Mouse (Mus musculus) pancreas, adult 10 weeks (tissue): ENCODE results near the gene Upk3b. TPM values are rescaled to one million over a fixed set of nuclear protein-coding genes. Genes with fewer than 3 reads are reported as not detected.

Source experiments
- polyA plus RNA-seq: library from polyadenylated mRNA; stranded (reverse); fragments of 350-450 nt; fragmentation: Illumina TruSeq; extraction: RNeasy Lipid Tissue Mini Kit (QIAGEN cat#74804); gene quantifications from one replicate; pipeline ENCODE4 v1.2.3, GENCODE M21; 2015; ENCODE audit warnings: low read depth, low replicate concordance; ENCODE audit not compliant: insufficient read depth

The Upk3b gene
- 40.8 TPM for polyA plus RNA-seq

DNA sequence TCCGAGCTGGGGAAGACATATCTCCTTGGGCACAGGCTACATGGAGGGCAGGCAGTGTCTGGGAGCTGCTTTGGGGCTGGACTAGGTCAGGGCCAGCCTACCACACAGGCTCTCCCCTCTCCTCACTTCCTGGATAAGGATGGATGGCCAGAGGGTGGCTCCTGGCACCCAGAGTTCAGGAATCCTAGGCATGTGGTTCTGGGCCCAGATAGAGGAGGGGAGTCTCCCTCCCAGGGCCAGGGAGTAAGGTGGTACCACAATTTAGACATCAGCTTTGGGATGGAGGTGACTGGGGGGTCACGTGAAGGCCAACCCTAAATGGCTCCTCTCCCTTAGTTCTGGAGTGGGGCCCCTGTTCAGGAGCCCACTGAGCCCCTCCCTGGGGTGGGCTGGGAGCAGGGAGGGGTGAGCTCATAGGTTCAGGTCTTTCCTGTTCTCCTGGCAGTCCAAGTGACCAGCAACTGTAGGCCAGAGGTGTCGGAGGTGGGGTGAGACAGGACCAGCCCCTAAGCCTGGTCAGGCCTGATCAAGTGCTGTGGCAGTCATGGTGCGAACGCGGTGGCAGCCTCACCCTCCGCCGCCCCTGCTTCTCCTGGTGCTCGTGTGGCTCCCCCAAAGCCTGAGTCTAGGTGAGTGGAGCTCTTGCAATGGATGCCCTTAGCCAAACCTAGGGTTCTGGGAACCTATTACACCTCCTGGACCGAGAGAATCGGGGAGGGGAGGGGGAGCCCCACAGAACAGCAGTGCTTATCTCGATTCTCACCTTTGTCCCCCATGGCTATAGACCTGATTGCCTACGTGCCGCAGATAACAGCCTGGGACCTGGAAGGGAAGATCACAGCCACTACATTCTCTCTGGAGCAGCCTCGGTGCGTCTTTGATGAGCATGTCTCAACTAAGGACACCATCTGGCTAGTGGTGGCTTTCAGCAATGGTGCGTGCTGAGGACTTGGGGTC is at the start of gene Upk3b:
Gene Upk3b, plus strand, starts transcription at position 239 of the 957 bp plus-strand sequence.

DNA sequence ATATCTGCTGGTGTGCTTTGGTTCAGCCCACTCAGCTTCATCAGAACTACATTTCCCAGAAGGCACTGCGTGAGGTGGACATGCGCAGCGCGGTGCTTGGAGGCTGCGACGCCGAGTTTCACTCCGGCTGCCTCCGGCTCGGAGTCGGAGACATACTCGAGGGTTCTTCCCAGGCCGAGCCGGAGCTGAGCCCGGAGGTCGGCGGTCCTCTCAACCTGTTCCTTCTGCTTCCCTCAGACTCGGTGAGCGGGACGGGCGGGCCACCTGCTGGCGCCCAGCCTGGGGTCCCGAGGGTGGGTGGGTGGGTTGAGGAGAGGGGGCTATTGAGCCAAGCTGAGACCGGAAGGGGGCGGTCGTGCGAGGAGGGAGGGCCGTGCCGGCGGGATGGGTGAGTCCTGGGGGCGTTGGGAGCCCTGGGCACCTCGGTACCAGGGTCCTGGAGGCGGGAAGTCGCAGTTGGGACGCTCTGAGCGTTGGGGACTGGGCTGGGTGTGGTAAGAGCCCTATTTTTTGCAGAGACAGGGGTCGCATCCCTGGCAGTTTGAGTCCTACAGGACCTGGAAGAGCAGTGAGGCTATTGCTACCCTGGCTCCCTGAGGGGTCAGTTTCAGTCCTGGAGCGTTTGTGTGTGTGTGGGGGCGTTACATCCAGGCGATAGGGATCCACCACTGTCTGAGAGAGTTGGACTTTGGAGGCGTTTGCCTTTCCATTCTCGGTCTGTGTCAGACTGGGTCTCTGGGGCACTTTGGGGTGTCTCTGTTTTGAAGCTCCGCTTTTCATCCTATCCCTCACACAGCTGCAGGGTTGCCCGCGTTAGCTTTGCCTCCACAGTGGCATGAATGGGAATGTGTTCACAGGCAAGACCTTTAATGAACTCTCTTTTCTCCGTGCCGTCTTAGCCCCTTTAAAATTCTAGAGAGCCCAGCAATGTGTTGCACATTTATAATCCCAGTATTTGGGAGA is 43.3 kb upstream of the Upk3b start, which contains the start of gene Dtx2:
Gene Dtx2, plus strand, starts transcription at position 76 of the 963 bp plus-strand sequence.

DNA sequence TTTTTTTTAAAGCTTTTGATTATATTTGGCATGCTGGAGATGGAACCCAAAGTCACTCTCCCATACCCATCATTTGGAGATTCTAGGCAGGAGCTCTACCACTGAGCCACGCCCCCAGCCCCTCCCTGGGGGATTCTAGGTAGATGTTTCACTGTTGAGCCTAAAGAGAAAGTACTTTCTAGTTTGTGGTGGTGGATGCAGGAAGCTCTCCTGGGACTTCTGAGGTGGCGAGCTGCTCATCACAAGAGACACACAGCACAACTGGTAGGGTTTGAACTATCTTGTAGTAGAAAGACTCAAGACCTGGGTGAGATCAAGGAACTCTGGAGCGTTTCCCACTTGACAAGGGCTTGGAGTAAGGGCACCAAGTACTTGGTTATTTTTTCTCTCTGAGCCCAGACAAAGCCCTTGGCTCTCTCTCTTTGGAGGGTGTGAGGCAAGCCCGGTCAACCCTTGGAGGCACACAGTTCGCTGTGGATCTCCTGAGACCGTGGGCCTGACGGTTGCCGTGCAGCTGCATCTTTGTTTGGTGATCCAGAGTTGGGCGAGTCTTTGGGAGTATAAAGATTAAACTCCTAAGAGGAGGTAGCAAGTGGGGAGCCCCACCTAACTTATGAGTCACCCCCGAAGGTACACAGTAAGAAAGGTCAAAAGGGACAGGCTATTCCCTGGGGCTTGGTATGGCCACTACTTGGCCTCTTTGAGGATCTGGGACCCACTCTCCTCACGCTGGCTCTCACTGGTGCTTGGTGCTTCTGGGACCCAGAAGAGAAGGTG is 16.2 kb downstream of the Upk3b start, which contains the start of gene Upk3bl:
Gene Upk3bl, plus strand, starts transcription at position 192 of the 777 bp plus-strand sequence.

DNA sequence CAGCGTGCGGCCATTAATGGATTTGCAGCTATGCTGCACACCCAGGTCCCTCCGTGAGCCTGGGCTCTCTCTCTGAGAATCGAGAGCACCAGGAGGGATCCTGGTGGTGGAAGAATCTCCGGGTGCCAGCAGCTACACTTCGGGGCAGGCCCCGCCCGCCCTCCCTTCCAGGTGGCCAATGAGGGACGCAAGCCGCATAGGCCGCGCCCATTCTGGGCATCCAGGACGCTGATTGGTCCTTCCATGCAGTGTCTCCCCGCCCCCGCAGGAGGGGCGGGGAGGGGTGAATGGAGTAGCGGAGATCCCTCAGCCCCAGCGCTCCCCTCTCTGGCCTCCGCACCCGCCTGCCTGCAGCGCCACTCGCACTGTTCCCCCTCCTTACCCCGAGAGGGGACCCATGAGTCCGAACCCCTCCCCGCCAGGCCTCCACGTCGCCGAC is 45.4 kb downstream of the Upk3b start, which contains the start of gene Rasa4:
Gene Rasa4, plus strand, starts transcription at position 248 of the 439 bp plus-strand sequence.

Other genes with a start within 250 kb of the Upk3b start
- gene Srrm3, start 231.6 kb upstream of the Upk3b start, polyA plus RNA-seq = 2.1 TPM
- gene Hspb1, start 150.6 kb upstream of the Upk3b start, polyA plus RNA-seq = 56.9 TPM
- gene Ywhag, start 103.9 kb upstream of the Upk3b start, polyA plus RNA-seq = 17.9 TPM
- gene Ssc4d, start 64.0 kb upstream of the Upk3b start, polyA plus RNA-seq = 2.0 TPM
- not detected for gene Zp3, start 58.4 kb upstream of the Upk3b start, polyA plus RNA-seq
- gene Dtx2, start 43.7 kb upstream of the Upk3b start, polyA plus RNA-seq = 4.0 TPM
- not detected for gene Upk3bl, start 16.0 kb downstream of the Upk3b start, polyA plus RNA-seq
- 12.8 TPM for gene Rasa4, start 45.4 kb downstream of the Upk3b start, polyA plus RNA-seq
- 22.9 TPM for gene Polr2j, start 78.1 kb downstream of the Upk3b start, polyA plus RNA-seq
- gene Lrwd1, start 97.6 kb downstream of the Upk3b start, polyA plus RNA-seq = 3.7 TPM
- gene Alkbh4, start 97.7 kb downstream of the Upk3b start, polyA plus RNA-seq = 3.7 TPM
- gene Orai2, start 132.2 kb downstream of the Upk3b start, polyA plus RNA-seq = 8.7 TPM
- 5.8 TPM for gene Prkrip1, start 160.5 kb downstream of the Upk3b start, polyA plus RNA-seq
- gene Sh2b2, start 208.1 kb downstream of the Upk3b start, polyA plus RNA-seq = 0.55 TPM